20 mouse cellular contexts compared by ENCODE assay signal in genomic region chr3:107953906-107954305, GRCm38 (mm10). TPM values are rescaled to one million over a fixed set of nuclear protein-coding genes. Genes with fewer than 3 reads are reported as not detected.
A peak's percentile ranks its signal among the peaks of the same experiment; 100 is the strongest.
DNase-seq lines count a peak whose midpoint lies in the region; ATAC-seq and TF ChIP-seq lines count a peak whose summit lies in the region.
"Had no signal": no experiment of that assay in that cellular context is flagged by ENCODE, and none has a peak within 500 bp of the region (broad histone marks: within the 10 kb centered on the region; RNA-seq: fewer than 3 reads in every experiment).

No protein-coding gene starts in this region.

- H3K4me3 ChIP-seq in hindbrain, embryonic 13.5 days: no peak overlapping the region
- no peak overlapping the region for H3K4me3 ChIP-seq in hindbrain, embryonic 12.5 days
- no peak overlapping the region for H3K4me3 ChIP-seq in layer of hippocampus, adult 2 months
- no peak overlapping the region for H3K4me3 ChIP-seq in hindbrain, embryonic 16.5 days (ENCODE audit: low read length)
- H3K4me3 ChIP-seq: heart, embryonic 12.5 days; limb, embryonic 10.5 days; liver, embryonic 12.5 days; stomach, embryonic 15.5 days had no signal

- H3K27ac ChIP-seq in hindbrain, embryonic 13.5 days: no peak overlapping the region
- no peak overlapping the region for H3K27ac ChIP-seq in hindbrain, embryonic 12.5 days
- peak overlapping the region; percentile 46; the same call in 1 of the 2 replicates for H3K27ac ChIP-seq in layer of hippocampus, adult 2 months
- H3K27ac ChIP-seq in hindbrain, embryonic 16.5 days (ENCODE audit: low read depth, low read length): no peak overlapping the region
- H3K27ac ChIP-seq: limb, embryonic 10.5 days; liver, embryonic 12.5 days; stomach, embryonic 15.5 days had no signal

- ATAC-seq in hindbrain, embryonic 13.5 days (ENCODE audit: low FRiP score): peak; percentile 49; the same call in 1 of the 2 replicates
- ATAC-seq in hindbrain, embryonic 12.5 days (ENCODE audit: low FRiP score): no peak
- peak; percentile 46 for ATAC-seq in hindbrain, embryonic 16.5 days
- ATAC-seq: CD4-positive, CD25-positive, alpha-beta regulatory T cell, adult 4 months had no signal

- 89% methylated on average over 5 of the region's 5 CpGs for WGBS in hindbrain, embryonic 13.5 days
- 87% methylated on average over 5 of the region's 5 CpGs for WGBS in hindbrain, embryonic 12.5 days
- 84% methylated on average over 5 of the region's 5 CpGs for WGBS in hindbrain, embryonic 16.5 days

- H3K27me3 ChIP-seq in hindbrain, embryonic 13.5 days: 0 out of 2 replicates have a peak, but pooled peaks cover 3% of the 10 kb centered on the region
- no peaks in the 10 kb centered on the region for H3K27me3 ChIP-seq in hindbrain, embryonic 12.5 days
- no peaks in the 10 kb centered on the region for H3K27me3 ChIP-seq in hindbrain, embryonic 16.5 days (replicated peaks; ENCODE audit: control insufficient read depth, insufficient read depth, low read length)
- H3K27me3 ChIP-seq: heart, embryonic 12.5 days; stomach, embryonic 15.5 days had no signal

- H3K4me2 ChIP-seq in hindbrain, embryonic 13.5 days: no peak overlapping the region
- no peak overlapping the region for H3K4me2 ChIP-seq in hindbrain, embryonic 12.5 days (replicated peaks)
- H3K4me2 ChIP-seq in hindbrain, embryonic 16.5 days (ENCODE audit: low read length): no peak overlapping the region
- H3K4me2 ChIP-seq: heart, embryonic 12.5 days; liver, embryonic 12.5 days; stomach, embryonic 15.5 days had no signal

- no peak for TF ChIP-seq CTCF in layer of hippocampus, adult 2 months (conservative IDR thresholded peaks at IDR 0.05)

- no peaks in the 10 kb centered on the region for H3K9me3 ChIP-seq in hindbrain, embryonic 13.5 days
- no peaks in the 10 kb centered on the region for H3K9me3 ChIP-seq in hindbrain, embryonic 12.5 days (replicated peaks)
- H3K9me3 ChIP-seq in hindbrain, embryonic 16.5 days (ENCODE audit: control insufficient read depth, low read length): no peaks in the 10 kb centered on the region
- H3K9me3 ChIP-seq: heart, embryonic 12.5 days; limb, embryonic 10.5 days; liver, embryonic 12.5 days; stomach, embryonic 15.5 days had no signal

- no peaks in the 10 kb centered on the region for H3K36me3 ChIP-seq in hindbrain, embryonic 13.5 days
- no peaks in the 10 kb centered on the region for H3K36me3 ChIP-seq in hindbrain, embryonic 12.5 days
- no peaks in the 10 kb centered on the region for H3K36me3 ChIP-seq in hindbrain, embryonic 16.5 days (ENCODE audit: control insufficient read depth, insufficient read depth, low read length)
- H3K36me3 ChIP-seq: heart, embryonic 12.5 days; limb, embryonic 10.5 days; liver, embryonic 12.5 days; stomach, embryonic 15.5 days had no signal

- no peak overlapping the region for H3K9ac ChIP-seq in hindbrain, embryonic 13.5 days
- H3K9ac ChIP-seq in hindbrain, embryonic 12.5 days: no peak overlapping the region
- no peak overlapping the region for H3K9ac ChIP-seq in hindbrain, embryonic 16.5 days (ENCODE audit: low read depth, low read length)
- H3K9ac ChIP-seq: heart, embryonic 12.5 days; liver, embryonic 12.5 days; stomach, embryonic 15.5 days had no signal

- 0 out of 2 replicates have a peak, but pooled peaks cover 5% of the 10 kb centered on the region for H3K4me1 ChIP-seq in hindbrain, embryonic 13.5 days (replicated peaks)
- no peaks in the 10 kb centered on the region for H3K4me1 ChIP-seq in hindbrain, embryonic 12.5 days
- H3K4me1 ChIP-seq in hindbrain, embryonic 16.5 days (ENCODE audit: control insufficient read depth, insufficient read depth, low read depth, low read length): no peaks in the 10 kb centered on the region; the same call in 1 of the 2 replicates
- H3K4me1 ChIP-seq: heart, embryonic 12.5 days; limb, embryonic 10.5 days; stomach, embryonic 15.5 days had no signal

- no peak for DNase-seq in layer of hippocampus, adult 2 months (ENCODE audit: low spot score in 2 of 2)
- DNase-seq in layer of hippocampus, adult 11-12 months (ENCODE audit: low spot score): no peak
- DNase-seq in adrenal gland, postnatal 10 days: peak; percentile 42
- no peak for DNase-seq in retina, embryonic 14.5 days (ENCODE audit: low spot score)
- no peak for DNase-seq in thymus, postnatal 4 days

RNA-seq across cellular contexts. Expression of gene Gstm6, which starts 10.4 kb away (rescaled TPM):
- 7.7 and 8.5 TPM in 2 replicates for polyA plus RNA-seq in hindbrain, embryonic 13.5 days (2015; fragmentation: Nextera tagmentation; extraction: Ambion mirVana)
- polyA plus RNA-seq in hindbrain, embryonic 12.5 days (2016; fragmentation: Nextera tagmentation; extraction: Ambion mirVana): 6.2 and 7.9 TPM in 2 replicates
- total RNA-seq in layer of hippocampus, adult 2 months (2021): 10 to 100 TPM; 16.6 to 19.5 TPM
- total RNA-seq in adrenal gland, postnatal 10 days (2021): 1 to 10 TPM; 3.9 to 5.6 TPM
- 10.5 and 10.6 TPM in 2 replicates for polyA plus RNA-seq in hindbrain, embryonic 16.5 days (2015; fragmentation: Nextera tagmentation; extraction: Ambion mirVana)
- total RNA-seq: megakaryocyte, adult 5-6 weeks; MEL; monocyte, adult 5-6 weeks had no signal
- polyA plus RNA-seq: CD4-positive, CD25-positive, alpha-beta regulatory T cell, adult 4 months had no signal

RNA-seq across cellular contexts. Expression of gene Gstm3, which starts 15.2 kb away (rescaled TPM):
- 0.17 TPM in 1 of 2 replicates, not detected in the other for polyA plus RNA-seq in hindbrain, embryonic 13.5 days (2015; fragmentation: Nextera tagmentation; extraction: Ambion mirVana)
- polyA plus RNA-seq in hindbrain, embryonic 12.5 days (2016; fragmentation: Nextera tagmentation; extraction: Ambion mirVana): not detected in 2 replicates
- not detected for total RNA-seq in layer of hippocampus, adult 2 months (2021)
- total RNA-seq in adrenal gland, postnatal 10 days (2021): under 1 TPM; 0.39 to 0.51 TPM
- polyA plus RNA-seq in hindbrain, embryonic 16.5 days (2015; fragmentation: Nextera tagmentation; extraction: Ambion mirVana): not detected in 2 replicates
- total RNA-seq: gastrocnemius, postnatal 4 days; heart, postnatal 36 days; layer of hippocampus, postnatal 36 days; megakaryocyte, adult 5-6 weeks; MEL; monocyte, adult 5-6 weeks had no signal
- polyA plus RNA-seq: CD4-positive, CD25-positive, alpha-beta regulatory T cell, adult 4 months; frontal cortex, adult 2 months; heart, embryonic 12.5 days; limb, embryonic 10.5 days had no signal

RNA-seq across cellular contexts. Expression of gene Gstm7, which starts 22.3 kb away (rescaled TPM):
- polyA plus RNA-seq in hindbrain, embryonic 13.5 days (2015; fragmentation: Nextera tagmentation; extraction: Ambion mirVana): 82.5 and 85.8 TPM in 2 replicates
- 71.9 and 73.7 TPM in 2 replicates for polyA plus RNA-seq in hindbrain, embryonic 12.5 days (2016; fragmentation: Nextera tagmentation; extraction: Ambion mirVana)
- 100 to 1,000 TPM; 173 to 177 TPM for total RNA-seq in layer of hippocampus, adult 2 months (2021)
- total RNA-seq in adrenal gland, postnatal 10 days (2021): 10 to 100 TPM; 43.1 to 44.0 TPM
- polyA plus RNA-seq in hindbrain, embryonic 16.5 days (2015; fragmentation: Nextera tagmentation; extraction: Ambion mirVana): 41.8 and 43.2 TPM in 2 replicates
- total RNA-seq: MEL; monocyte, adult 5-6 weeks had no signal

RNA-seq across cellular contexts. Expression of gene Gstm2, which starts 32.3 kb away (rescaled TPM):
- polyA plus RNA-seq in hindbrain, embryonic 13.5 days (2015; fragmentation: Nextera tagmentation; extraction: Ambion mirVana): 10.0 and 10.9 TPM in 2 replicates
- 23.3 and 23.4 TPM in 2 replicates for polyA plus RNA-seq in hindbrain, embryonic 12.5 days (2016; fragmentation: Nextera tagmentation; extraction: Ambion mirVana)
- total RNA-seq in layer of hippocampus, adult 2 months (2021): 1 to 10 TPM; 2.3 to 3.6 TPM
- total RNA-seq in adrenal gland, postnatal 10 days (2021): 100 to 1,000 TPM in 1 of 2 experiments, 10 to 100 TPM in 1; 95.5 to 101 TPM
- 11.1 and 11.8 TPM in 2 replicates for polyA plus RNA-seq in hindbrain, embryonic 16.5 days (2015; fragmentation: Nextera tagmentation; extraction: Ambion mirVana)
- total RNA-seq: MEL; monocyte, adult 5-6 weeks had no signal
- polyA plus RNA-seq: CD4-positive, CD25-positive, alpha-beta regulatory T cell, adult 4 months had no signal

RNA-seq across cellular contexts. Expression of gene Gstm5, which starts 58.3 kb away (rescaled TPM):
- polyA plus RNA-seq in hindbrain, embryonic 13.5 days (2015; fragmentation: Nextera tagmentation; extraction: Ambion mirVana): 230 and 243 TPM in 2 replicates
- 203 and 230 TPM in 2 replicates for polyA plus RNA-seq in hindbrain, embryonic 12.5 days (2016; fragmentation: Nextera tagmentation; extraction: Ambion mirVana)
- total RNA-seq in layer of hippocampus, adult 2 months (2021): 100 to 1,000 TPM; 282 to 304 TPM
- total RNA-seq in adrenal gland, postnatal 10 days (2021): 10 to 100 TPM; 30.1 to 32.3 TPM
- polyA plus RNA-seq in hindbrain, embryonic 16.5 days (2015; fragmentation: Nextera tagmentation; extraction: Ambion mirVana): 270 and 292 TPM in 2 replicates
